Mouse (Mus musculus): ENCODE data around the gene Atad5. TPM values are rescaled to one million over a fixed set of nuclear protein-coding genes. Genes with fewer than 3 reads are reported as not detected.
A peak's percentile ranks its signal among the peaks of the same experiment; 100 is the strongest.

The Atad5 gene
- polyA plus RNA-seq, 2 experiments: 10.9 to 11.6 TPM

GRCm38 (mm10) chr11:80072365-80072764 is 16.8 kb upstream of the Atad5 start:
- no peak for DNase-seq (ENCODE audit: low read depth in 3 of 3, low spot score in 3 of 3)
- H3K36me3 ChIP-seq (replicated peaks; ENCODE audit: control insufficient read depth, insufficient read depth, low read depth): peaks cover 30% of the 10 kb centered on the region
- 27% methylated on average over 3 of the region's 3 CpGs for WGBS (ENCODE audit: insufficient replicate concordance)
- no peak overlapping the region for H3K4me2 ChIP-seq (ENCODE audit: low read depth)
- no peak overlapping the region for H3K4me3 ChIP-seq (ENCODE audit: insufficient read depth in 1 of 2, low read depth in 2 of 2, low read length in 2 of 2)
- peaks cover 4 to 18% of the 10 kb centered on the region in 2 experiments for H3K4me1 ChIP-seq (replicated peaks; ENCODE audit: control insufficient read depth in 2 of 2, insufficient read depth in 2 of 2, low read length in 1 of 2)
- ATAC-seq (ENCODE audit: insufficient read depth): no peak
- H3K9ac ChIP-seq (replicated peaks): no peak overlapping the region
- H3K27ac ChIP-seq: no peak overlapping the region
- H3K9me3 ChIP-seq (ENCODE audit: control insufficient read depth, low read length): no peaks in the 10 kb centered on the region
- H3K27me3 ChIP-seq (ENCODE audit: control insufficient read depth, insufficient read depth, low read length): no peaks in the 10 kb centered on the region
- no peak for TF ChIP-seq EP300 (IDR thresholded peaks at IDR 0.05; ENCODE audit: low read depth)

GRCm38 (mm10) chr11:80075608-80076277 is 13.5 kb upstream of the Atad5 start:
- Histone ChIP-seq H3K27me3 (ENCODE audit: control insufficient read depth, insufficient read depth, low read length) (no peaks in the 10 kb centered on the region), H3K27ac (no peak overlapping the region), H3K36me3 (replicated peaks; ENCODE audit: control insufficient read depth, insufficient read depth, low read depth) (peaks cover 37% of the 10 kb centered on the region), H3K4me1 (replicated peaks; ENCODE audit: control insufficient read depth in 2 of 2, insufficient read depth in 2 of 2, low read length in 1 of 2) (peaks cover 18 to 24% of the 10 kb centered on the region in 2 experiments), H3K9me3 (ENCODE audit: control insufficient read depth, low read length) (no peaks in the 10 kb centered on the region), H3K4me3 (ENCODE audit: insufficient read depth in 1 of 2, low read depth in 2 of 2, low read length in 2 of 2) (no peak overlapping the region), H3K4me2 (ENCODE audit: low read depth) (no peak overlapping the region; the same call in 1 of the 2 replicates), H3K9ac (replicated peaks) (no peak overlapping the region)
- DNase-seq (ENCODE audit: low read depth in 3 of 3, low spot score in 3 of 3) (no peak), ATAC-seq (ENCODE audit: insufficient read depth) (no peak)
- WGBS (ENCODE audit: insufficient replicate concordance): 71% methylated on average over 5 of the region's 5 CpGs
- TF ChIP-seq CTCF (IDR thresholded peaks at IDR 0.05; ENCODE audit: low read depth) (no peak), EP300 (IDR thresholded peaks at IDR 0.05; ENCODE audit: low read depth) (no peak)

GRCm38 (mm10) chr11:80077784-80078545 is 11.2 kb upstream of the Atad5 start:
- WGBS (ENCODE audit: insufficient replicate concordance): 47% methylated on average over 13 of the region's 14 CpGs
- Histone ChIP-seq H3K27me3 (ENCODE audit: control insufficient read depth, insufficient read depth, low read length) (no peaks in the 10 kb centered on the region), H3K9ac (replicated peaks) (peak overlapping the region; percentile 40; the same call in 1 of the 2 replicates), H3K9me3 (ENCODE audit: control insufficient read depth, low read length) (no peaks in the 10 kb centered on the region), H3K27ac (peak overlapping the region; percentile 44), H3K4me1 (replicated peaks; ENCODE audit: control insufficient read depth in 2 of 2, insufficient read depth in 2 of 2, low read length in 1 of 2) (peaks cover 26 to 28% of the 10 kb centered on the region in 2 experiments), H3K4me3 (ENCODE audit: insufficient read depth in 1 of 2, low read depth in 2 of 2, low read length in 2 of 2) (peak overlapping the region; percentile 40 to 89), H3K36me3 (replicated peaks; ENCODE audit: control insufficient read depth, insufficient read depth, low read depth) (peaks cover 31% of the 10 kb centered on the region), H3K4me2 (ENCODE audit: low read depth) (peak overlapping the region; percentile 86)
- no peak for DNase-seq (ENCODE audit: low read depth in 3 of 3, low spot score in 3 of 3)
- no peak for ATAC-seq (ENCODE audit: insufficient read depth)
- TF ChIP-seq EP300 (IDR thresholded peaks at IDR 0.05; ENCODE audit: low read depth) (no peak), CTCF (IDR thresholded peaks at IDR 0.05; ENCODE audit: low read depth) (no peak)

GRCm38 (mm10) chr11:80078831-80079230 is 10.4 kb upstream of the Atad5 start:
- Histone ChIP-seq H3K4me3 (ENCODE audit: insufficient read depth in 1 of 2, low read depth in 2 of 2, low read length in 2 of 2) (peak overlapping the region; percentile 89 to 99; a peak in 3 of 4 replicates), H3K27me3 (ENCODE audit: control insufficient read depth, insufficient read depth, low read length) (no peaks in the 10 kb centered on the region), H3K9ac (replicated peaks) (peak overlapping the region; percentile 60), H3K36me3 (replicated peaks; ENCODE audit: control insufficient read depth, insufficient read depth, low read depth) (peaks cover 31% of the 10 kb centered on the region), H3K4me1 (replicated peaks; ENCODE audit: control insufficient read depth in 2 of 2, insufficient read depth in 2 of 2, low read length in 1 of 2) (peaks cover 26% of the 10 kb centered on the region in 2 experiments), H3K27ac (peak overlapping the region; percentile 68), H3K9me3 (ENCODE audit: control insufficient read depth, low read length) (no peaks in the 10 kb centered on the region), H3K4me2 (ENCODE audit: low read depth) (peak overlapping the region; percentile 86)
- TF ChIP-seq CTCF (IDR thresholded peaks at IDR 0.05; ENCODE audit: low read depth): no peak
- TF ChIP-seq EP300 (IDR thresholded peaks at IDR 0.05; ENCODE audit: low read depth): no peak
- no peak for ATAC-seq (ENCODE audit: insufficient read depth)
- DNase-seq (ENCODE audit: low read depth in 3 of 3, low spot score in 3 of 3): no peak
- WGBS (ENCODE audit: insufficient replicate concordance): 26% methylated on average over 1 of the region's 1 CpGs

GRCm38 (mm10) chr11:80079751-80080150 is 9.4 kb upstream of the Atad5 start:
- Histone ChIP-seq H3K27me3 (ENCODE audit: control insufficient read depth, insufficient read depth, low read length) (no peaks in the 10 kb centered on the region), H3K9ac (replicated peaks) (peak overlapping the region; percentile 97), H3K4me1 (replicated peaks; ENCODE audit: control insufficient read depth in 2 of 2, insufficient read depth in 2 of 2, low read length in 1 of 2) (peaks cover 26% of the 10 kb centered on the region in 2 experiments), H3K4me2 (ENCODE audit: low read depth) (peak overlapping the region; percentile 86), H3K36me3 (replicated peaks; ENCODE audit: control insufficient read depth, insufficient read depth, low read depth) (peaks cover 26% of the 10 kb centered on the region), H3K4me3 (ENCODE audit: insufficient read depth in 1 of 2, low read depth in 2 of 2, low read length in 2 of 2) (peak overlapping the region; percentile 89 to 99), H3K27ac (peak overlapping the region; percentile 97), H3K9me3 (ENCODE audit: control insufficient read depth, low read length) (no peaks in the 10 kb centered on the region)
- TF ChIP-seq EP300 (IDR thresholded peaks at IDR 0.05; ENCODE audit: low read depth): peak; percentile 77
- no peak for TF ChIP-seq CTCF (IDR thresholded peaks at IDR 0.05; ENCODE audit: low read depth)
- DNase-seq (ENCODE audit: low read depth in 3 of 3, low spot score in 3 of 3) (peak in 2 of 3 experiments; percentile 56 to 64), ATAC-seq (ENCODE audit: insufficient read depth) (no peak)
- 8% methylated on average over 6 of the region's 6 CpGs for WGBS (ENCODE audit: insufficient replicate concordance)

Data from liver, embryonic 14.5 days (tissue).